Mouse (Mus musculus) testis, adult 2 months (tissue): ENCODE results near the gene Mrtfa.

Source experiments
- CTCF ChIP-seq: fragments of 200-500 bp; IDR thresholded peaks from 2 replicates; pipeline ENCODE4 v1.5.1; 2012; ENCODE audit warnings: low read depth, mild to moderate bottlenecking, inconsistent platforms, low read length, moderate library complexity; ENCODE audit not compliant: control insufficient read depth, insufficient read depth, insufficient replicate concordance
- POLR2A ChIP-seq: fragments of 200-500 bp; IDR thresholded peaks from 2 replicates; pipeline ENCODE4 v1.6.1; 2012; ENCODE audit warnings: low read depth, mild to moderate bottlenecking, inconsistent platforms, low read length, moderate library complexity; ENCODE audit not compliant: control insufficient read depth

GRCm38 (mm10) chr15:80975666-80976065, 214.9 kb downstream of the Mrtfa start:
- TF ChIP-seq POLR2A: no peak
- no peak for TF ChIP-seq CTCF
